Mouse (Mus musculus) Patski (cell line): ENCODE results near the gene Gm16253. TPM values are rescaled to one million over a fixed set of nuclear protein-coding genes. Genes with fewer than 3 reads are reported as not detected.

Experiments used
- ATAC-seq: fragments of 100-300 bp; one replicate; pipeline ENCODE4 v1.8.0; 2021
- CTCF ChIA-PET: fragments of 350-600 bp; sonication (Branson Sonifier 250); formaldehyde crosslinking; loops from one replicate; lab custom pipeline; 2022; ENCODE audit warnings: inconsistent platforms; lab: Charles Lee
- POLR2A ChIA-PET: fragments of 350-600 bp; sonication (Branson Sonifier 250); formaldehyde crosslinking; loops from one replicate; lab custom pipeline; 2022; ENCODE audit warnings: antibody characterized with exemption, inconsistent platforms; lab: Charles Lee
- DNase-seq: peaks from one replicate; pipeline ENCODE4 v3.0.0-alpha.2; 2011; ENCODE audit warnings: low read depth, low spot score
- H3K27me3 ChIP-seq: fragments of 371-371 bp; one replicate; pipeline ENCODE4 v1.5.1; 2021
- CTCF ChIP-seq: fragments of 100-300 bp; IDR thresholded peaks from one replicate; pipeline ENCODE4 v1.5.1; 2021
- in situ Hi-C: fragments of 300-500 bp; cut with MboI; formaldehyde crosslinking; loops from 3 replicates; pipeline ENCODE4 v1.11.1; 2018; ENCODE audit warnings: low pct_unique_long_range_greater_than_20kb, mixed read lengths
- polyA plus RNA-seq: library from polyadenylated mRNA; unstranded; gene quantifications from one replicate; pipeline ENCODE4 v1.2.3, GENCODE M21; 2021

Gene Gm16253
- polyA plus RNA-seq, 1 experiment from 2014 or later, result 1.9 TPM

DNA sequence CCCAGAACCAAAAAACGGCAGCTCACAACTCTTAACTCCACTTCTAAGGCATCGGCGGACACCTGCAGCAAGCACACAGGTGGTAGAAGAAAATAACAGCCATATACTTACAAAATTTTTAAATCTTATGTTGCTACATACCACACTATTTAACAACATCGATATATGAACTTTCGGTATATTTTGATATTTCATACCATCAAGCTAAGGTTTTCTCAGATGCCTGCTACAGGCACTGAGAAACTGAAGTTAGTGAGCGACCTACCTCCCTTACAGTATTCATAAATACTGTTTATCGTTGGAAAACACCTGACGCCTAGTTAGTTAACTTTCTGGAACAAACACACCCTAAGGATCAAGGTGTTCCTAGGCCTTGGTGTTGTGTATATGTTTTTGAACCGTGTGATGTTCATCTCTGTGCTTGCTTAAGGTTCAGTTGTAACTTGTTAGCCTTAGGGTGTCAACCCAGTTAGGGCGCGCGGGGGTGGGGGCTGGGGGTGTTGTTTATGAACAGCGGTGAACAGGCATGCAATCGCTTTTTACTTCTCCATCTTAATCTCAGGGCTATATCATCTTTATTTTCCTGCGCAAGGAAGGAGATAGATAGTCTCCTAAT is 20.7 kb upstream of the Gm16253 start:
- no peaks in the 10 kb centered on the region for H3K27me3 ChIP-seq
- DNase-seq (no peak), ATAC-seq (no peak)
- no peak for TF ChIP-seq CTCF
- in situ Hi-C loops, result no loop called here
- CTCF ChIA-PET, result interaction anchor here (1.3 to 20.5 kb wide), 2 partner anchors 14 to 22 kb away, joined by 6 to 312 read pairs; partner anchors contain the start of gene Gm16253
- POLR2A ChIA-PET, result interaction anchor here (1.7 to 5.0 kb wide), 3 partner anchors 21 to 56 kb away, joined by 5 to 44 read pairs (median 9); partner anchors contain the start of genes Gm16253 and Lix1l

DNA sequence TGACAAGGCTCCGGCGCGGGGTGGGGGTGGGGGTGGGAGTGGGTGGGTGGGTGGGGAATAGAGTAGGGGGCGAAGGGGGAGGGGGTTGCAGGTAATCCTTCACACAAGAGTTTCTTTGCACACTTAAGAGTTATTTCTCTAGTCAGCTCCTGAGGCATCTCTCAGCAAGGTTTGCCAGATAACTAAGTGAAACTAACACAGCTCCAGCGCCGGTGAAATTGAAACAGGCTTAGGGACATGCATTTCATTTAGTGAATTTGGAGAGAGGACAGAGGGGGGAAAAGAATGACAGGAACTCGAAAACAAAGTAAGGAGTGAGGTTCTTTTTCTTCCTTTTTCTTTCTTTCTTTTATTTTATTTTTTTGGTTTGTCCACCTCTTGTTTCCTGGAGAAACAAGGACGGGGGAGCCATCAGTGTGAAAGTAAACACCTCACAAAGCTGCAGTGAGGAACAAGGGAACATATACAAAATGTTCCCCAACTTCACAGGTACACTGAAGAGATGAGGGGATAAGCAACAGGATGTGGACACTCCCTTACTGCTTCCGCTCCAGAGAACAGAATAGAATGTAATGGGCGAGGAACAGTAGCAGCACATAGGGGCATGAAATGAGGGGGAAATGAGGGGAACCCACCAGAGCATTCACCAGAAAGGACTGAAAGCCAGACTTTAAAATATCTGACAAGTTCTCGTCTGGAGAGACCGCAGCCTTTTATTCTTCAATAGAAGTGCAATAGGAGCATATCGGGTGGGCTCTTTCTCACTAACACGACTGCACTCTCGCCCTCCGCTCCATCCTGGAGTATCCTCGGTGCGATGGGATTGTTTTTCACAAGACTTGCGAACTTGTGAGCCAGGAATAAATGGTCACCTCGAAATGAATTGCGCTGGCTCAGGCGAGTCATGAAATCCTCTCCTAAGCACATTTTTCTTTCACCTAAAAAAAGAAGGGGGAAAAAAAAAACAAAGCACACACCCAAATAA is 19.8 kb upstream of the Gm16253 start:
- no peaks in the 10 kb centered on the region for H3K27me3 ChIP-seq
- no peak for TF ChIP-seq CTCF
- CTCF ChIA-PET, result interaction anchor here (1.3 to 20.5 kb wide), 2 partner anchors 15 to 21 kb away, joined by 6 to 312 read pairs; partner anchors contain the start of gene Gm16253
- no peak for DNase-seq
- POLR2A ChIA-PET, result interaction anchor here (0.8 to 5.0 kb wide), 8 partner anchors 12 to 116 kb away, joined by 3 to 44 read pairs (median 6); partner anchors contain the start of genes Gm16253 and Lix1l
- in situ Hi-C loops, result no loop called here
- no peak for ATAC-seq

DNA sequence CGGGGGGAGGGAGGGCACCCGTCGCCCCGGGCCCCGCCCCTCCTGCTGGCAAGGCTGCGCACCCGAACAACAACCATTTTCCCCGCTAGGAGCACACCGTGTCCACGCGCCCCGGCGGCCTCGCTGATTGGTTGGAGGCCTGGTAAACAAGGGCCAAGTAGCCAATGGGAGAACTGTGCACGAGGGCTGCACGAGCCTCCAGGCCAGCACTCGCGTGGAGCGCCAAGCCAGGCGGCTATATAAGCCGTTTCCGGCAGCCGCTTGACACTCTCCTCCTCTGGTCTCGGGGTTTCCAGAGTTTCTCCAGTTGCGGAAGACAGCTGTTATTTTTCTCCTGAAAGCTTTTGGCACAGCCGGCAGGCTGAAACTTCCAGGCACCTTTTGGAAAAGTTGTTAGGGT is 19.1 kb upstream of the Gm16253 start, which contains the start of gene Txnip:
Gene Txnip (plus strand): TSS at position 264 of the 400 bp plus-strand sequence.
- H3K27me3 ChIP-seq, result no peaks in the 10 kb centered on the region
- peak; percentile 95 for ATAC-seq
- CTCF ChIA-PET, result interaction anchor here (20.5 kb wide), 1 partner anchor 21 kb away, joined by 312 read pairs; the partner anchor contains the start of gene Gm16253
- in situ Hi-C loops, result no loop called here
- no peak for TF ChIP-seq CTCF
- peak; percentile 97 for DNase-seq
- POLR2A ChIA-PET, result interaction anchor here (0.8 to 5.0 kb wide), 12 partner anchors 9 to 115 kb away, joined by 3 to 44 read pairs (median 5); partner anchors contain the start of genes Gm16253, Lix1l and Polr3gl

DNA sequence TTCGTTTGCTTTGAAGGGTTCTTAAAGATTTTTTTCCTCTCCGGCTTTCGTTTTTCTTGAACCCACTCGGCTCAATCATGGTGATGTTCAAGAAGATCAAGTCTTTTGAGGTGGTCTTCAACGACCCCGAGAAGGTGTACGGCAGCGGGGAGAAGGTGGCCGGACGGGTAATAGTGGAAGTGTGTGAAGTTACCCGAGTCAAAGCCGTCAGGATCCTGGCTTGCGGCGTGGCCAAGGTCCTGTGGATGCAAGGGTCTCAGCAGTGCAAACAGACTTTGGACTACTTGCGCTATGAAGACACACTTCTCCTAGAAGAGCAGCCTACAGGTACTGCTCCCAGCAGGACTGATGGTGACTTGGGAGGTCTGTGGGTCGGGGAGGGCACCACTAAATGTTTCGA is 18.6 kb upstream of the Gm16253 start:
- in situ Hi-C loops, result no loop called here
- DNase-seq (no peak), ATAC-seq (no peak)
- no peaks in the 10 kb centered on the region for H3K27me3 ChIP-seq
- ChIA-PET POLR2A (interaction anchor here (0.7 to 5.0 kb wide), 13 partner anchors 8 to 455 kb away, joined by 3 to 44 read pairs (median 5); partner anchors contain the start of genes Gm16253, Lix1l and Polr3gl), CTCF (interaction anchor here (0.9 to 20.5 kb wide), 2 partner anchors 11 to 20 kb away, joined by 3 to 312 read pairs; partner anchors contain the start of gene Gm16253)
- TF ChIP-seq CTCF, result no peak

- no peak for TF ChIP-seq CTCF
- CTCF ChIA-PET, result interaction anchor here (0.9 to 20.5 kb wide), 2 partner anchors 12 to 20 kb away, joined by 3 to 312 read pairs; partner anchors contain the start of gene Gm16253
- ATAC-seq, result no peak
- in situ Hi-C loops, result no loop called here
- no peaks in the 10 kb centered on the region for H3K27me3 ChIP-seq
- POLR2A ChIA-PET, result interaction anchor here (0.7 to 5.0 kb wide), 9 partner anchors 11 to 456 kb away, joined by 3 to 44 read pairs (median 6); partner anchors contain the start of genes Gm16253, Lix1l and Polr3gl
- DNase-seq, result no peak
Observed at GRCm38 (mm10) chr3:96558668-96559196, 18.1 kb upstream of the Gm16253 start.

GRCm38 (mm10) chr3:96559398-96559910 is 17.3 kb upstream of the Gm16253 start:
- DNase-seq, result no peak
- TF ChIP-seq CTCF, result no peak
- no peak for ATAC-seq
- in situ Hi-C loops, result no loop called here
- H3K27me3 ChIP-seq, result no peaks in the 10 kb centered on the region
- CTCF ChIA-PET, result interaction anchor here (0.9 to 1.1 kb wide), 2 partner anchors 17 to 137 kb away, joined by 3 read pairs; partner anchors contain the start of genes Gm16253 and Pias3
- POLR2A ChIA-PET, result interaction anchor here (2.3 to 4.7 kb wide), 3 partner anchors 15 to 21 kb away, joined by 11 to 34 read pairs (median 15); partner anchors contain the start of gene Gm16253

- no peaks in the 10 kb centered on the region for H3K27me3 ChIP-seq
- POLR2A ChIA-PET, result interaction anchor here (0.7 to 4.7 kb wide), 6 partner anchors 8 to 41 kb away, joined by 3 to 34 read pairs (median 11); partner anchors contain the start of genes Gm16253 and Lix1l
- no peak for TF ChIP-seq CTCF
- ATAC-seq (no peak), DNase-seq (no peak)
- in situ Hi-C loops, result no loop called here
- CTCF ChIA-PET, result interaction anchor here (0.9 to 3.3 kb wide), 4 partner anchors 17 to 136 kb away, joined by 3 to 19 read pairs (median 10); partner anchors contain the start of genes Gm16253 and Pias3
Observed at GRCm38 (mm10) chr3:96559911-96560850, 16.6 kb upstream of the Gm16253 start.
